Mouse (Mus musculus): Measurements from ENCODE around the gene Tmigd1.

The Tmigd1 gene

GRCm38 (mm10) chr11:76965703-76966102, 63.7 kb downstream of the Tmigd1 start:
- in situ Hi-C loops (cut with MboI; ENCODE audit: unreplicated experiment in 2 of 2), result no loop called here
